Mouse (Mus musculus): ENCODE results near the gene Hecw2. TPM values are rescaled to one million over a fixed set of nuclear protein-coding genes. Genes with fewer than 3 reads are reported as not detected.

Gene Hecw2
- total and polyA plus RNA-seq, 3 experiments = 1.6 to 18.8 (median 11.9) TPM

DNA sequence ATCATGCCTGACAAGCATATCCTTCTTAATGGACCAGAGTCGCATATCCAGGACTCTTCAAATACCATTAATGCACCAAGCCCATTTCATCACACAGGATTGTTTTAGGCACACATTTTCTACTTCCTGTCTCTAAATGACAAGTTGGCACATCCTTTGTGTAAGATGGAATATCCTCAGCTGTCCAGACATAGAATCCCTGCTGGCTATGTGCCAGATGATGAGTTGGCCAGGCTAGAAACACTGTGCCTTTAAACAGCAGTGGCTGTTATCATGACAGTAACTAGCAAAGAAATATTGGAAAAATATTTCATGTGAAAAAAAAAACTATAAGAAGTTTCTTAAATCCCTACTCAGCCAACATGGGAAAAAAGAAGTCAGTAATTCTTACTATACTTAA lies 35.4 kb downstream of the Hecw2 start:
- DNase-seq = no peak
- no peak overlapping the region for H3K4me3 ChIP-seq
- 27% methylated on average over 1 of the region's 1 CpGs for WGBS
- H3K36me3 ChIP-seq (ENCODE audit: control insufficient read depth, insufficient read depth, low read length) = no peaks in the 10 kb centered on the region
- TF ChIP-seq CTCF (IDR thresholded peaks at IDR 0.05) (no peak), POLR2A (IDR thresholded peaks at IDR 0.05; ENCODE audit: insufficient read depth, low read depth, low read length) (no peak), EP300 (IDR thresholded peaks at IDR 0.05; ENCODE audit: insufficient read depth, low read depth, low read length) (no peak)
- no peaks in the 10 kb centered on the region for H3K79me2 ChIP-seq (replicated peaks; ENCODE audit: control insufficient read depth, insufficient read depth, low read length)
- no peak overlapping the region for H3K27ac ChIP-seq
- H3K27me3 ChIP-seq (ENCODE audit: control insufficient read depth, insufficient read depth, low read length) = no peaks in the 10 kb centered on the region
- intact Hi-C loops (cut with DNase I) = no loop called here
- no peak overlapping the region for H3K9ac ChIP-seq (ENCODE audit: low read depth, low read length)
- H3K4me1 ChIP-seq (ENCODE audit: control insufficient read depth, insufficient read depth, low read length) = no peaks in the 10 kb centered on the region

- Histone ChIP-seq H3K27ac (no peak overlapping the region), H3K27me3 (ENCODE audit: control insufficient read depth, insufficient read depth, low read length) (no peaks in the 10 kb centered on the region), H3K9ac (ENCODE audit: low read depth, low read length) (no peak overlapping the region), H3K4me1 (ENCODE audit: control insufficient read depth, insufficient read depth, low read length) (no peaks in the 10 kb centered on the region), H3K4me3 (no peak overlapping the region), H3K36me3 (ENCODE audit: control insufficient read depth, insufficient read depth, low read length) (no peaks in the 10 kb centered on the region), H3K79me2 (replicated peaks; ENCODE audit: control insufficient read depth, insufficient read depth, low read length) (no peaks in the 10 kb centered on the region; the same call in 1 of the 2 replicates)
- intact Hi-C loops (cut with DNase I) = no loop called here
- WGBS = 54% methylated on average over 6 of the region's 6 CpGs
- TF ChIP-seq CTCF (IDR thresholded peaks at IDR 0.05) (no peak), POLR2A (IDR thresholded peaks at IDR 0.05; ENCODE audit: insufficient read depth, low read depth, low read length) (no peak), EP300 (IDR thresholded peaks at IDR 0.05; ENCODE audit: insufficient read depth, low read depth, low read length) (no peak)
- DNase-seq = no peak
These were observed 41.7 kb downstream of the Hecw2 start for GRCm38 (mm10) chr1:54153216-54153786.

GRCm38 (mm10) chr1:54145106-54145505 lies 49.9 kb downstream of the Hecw2 start:
- DNase-seq = no peak
- Histone ChIP-seq H3K9ac (ENCODE audit: low read depth, low read length) (no peak overlapping the region), H3K27me3 (ENCODE audit: control insufficient read depth, insufficient read depth, low read length) (no peaks in the 10 kb centered on the region), H3K4me1 (ENCODE audit: control insufficient read depth, insufficient read depth, low read length) (no peaks in the 10 kb centered on the region), H3K36me3 (ENCODE audit: control insufficient read depth, insufficient read depth, low read length) (no peaks in the 10 kb centered on the region), H3K27ac (no peak overlapping the region), H3K4me3 (no peak overlapping the region), H3K79me2 (replicated peaks; ENCODE audit: control insufficient read depth, insufficient read depth, low read length) (no peaks in the 10 kb centered on the region; the same call in 1 of the 2 replicates)
- intact Hi-C loops (cut with DNase I) = no loop called here
- 92% methylated on average over 5 of the region's 5 CpGs for WGBS
- TF ChIP-seq EP300 (IDR thresholded peaks at IDR 0.05; ENCODE audit: insufficient read depth, low read depth, low read length) (no peak), POLR2A (IDR thresholded peaks at IDR 0.05; ENCODE audit: insufficient read depth, low read depth, low read length) (no peak), CTCF (IDR thresholded peaks at IDR 0.05) (no peak)

- DNase-seq = no peak
- intact Hi-C loops (cut with DNase I) = no loop called here
These were observed 61.0 kb downstream of the Hecw2 start for GRCm38 (mm10) chr1:54133802-54134436.

GRCm38 (mm10) chr1:54128714-54129431 lies 66.1 kb downstream of the Hecw2 start:
- Histone ChIP-seq H3K4me1 (ENCODE audit: control insufficient read depth, insufficient read depth, low read length) (no peaks in the 10 kb centered on the region), H3K36me3 (ENCODE audit: control insufficient read depth, insufficient read depth, low read length) (no peaks in the 10 kb centered on the region), H3K27ac (no peak overlapping the region), H3K27me3 (ENCODE audit: control insufficient read depth, insufficient read depth, low read length) (no peaks in the 10 kb centered on the region), H3K9ac (ENCODE audit: low read depth, low read length) (no peak overlapping the region), H3K4me3 (no peak overlapping the region), H3K79me2 (replicated peaks; ENCODE audit: control insufficient read depth, insufficient read depth, low read length) (no peaks in the 10 kb centered on the region)
- DNase-seq = no peak
- 48% methylated on average over 5 of the region's 5 CpGs for WGBS
- intact Hi-C loops (cut with DNase I) = loop anchor here (5.0 kb wide), 1 partner anchor 33 kb away; no protein-coding TSS in a partner anchor
- TF ChIP-seq EP300 (IDR thresholded peaks at IDR 0.05; ENCODE audit: insufficient read depth, low read depth, low read length) (no peak), CTCF (IDR thresholded peaks at IDR 0.05) (no peak), POLR2A (IDR thresholded peaks at IDR 0.05; ENCODE audit: insufficient read depth, low read depth, low read length) (no peak)

More at GRCm38 (mm10) chr1:54133802-54134436, 61.0 kb downstream of the Hecw2 start:
- Histone ChIP-seq H3K4me1 (ENCODE audit: control insufficient read depth, insufficient read depth, low read length) (no peaks in the 10 kb centered on the region), H3K36me3 (ENCODE audit: control insufficient read depth, insufficient read depth, low read length) (no peaks in the 10 kb centered on the region), H3K79me2 (replicated peaks; ENCODE audit: control insufficient read depth, insufficient read depth, low read length) (no peaks in the 10 kb centered on the region), H3K9ac (ENCODE audit: low read depth, low read length) (no peak overlapping the region), H3K27me3 (ENCODE audit: control insufficient read depth, insufficient read depth, low read length) (no peaks in the 10 kb centered on the region), H3K4me3 (no peak overlapping the region), H3K27ac (no peak overlapping the region)
- 76% methylated on average over 4 of the region's 4 CpGs for WGBS
- TF ChIP-seq POLR2A (IDR thresholded peaks at IDR 0.05; ENCODE audit: insufficient read depth, low read depth, low read length) (no peak), EP300 (IDR thresholded peaks at IDR 0.05; ENCODE audit: insufficient read depth, low read depth, low read length) (no peak), CTCF (IDR thresholded peaks at IDR 0.05) (no peak)
